Mouse (Mus musculus): ENCODE measurements around the gene Tor1aip1.

GRCm38 (mm10) chr1:156024831-156025503 lies 11.3 kb downstream of the Tor1aip1 start:
- TF ChIP-seq CTCF (IDR thresholded peaks at IDR 0.05; ENCODE audit: control insufficient read depth, insufficient read depth, low read length) (no peak), POLR2A (IDR thresholded peaks at IDR 0.05; ENCODE audit: borderline replicate concordance, control insufficient read depth, low read depth, low read length) (no peak)
